Mouse (Mus musculus): ENCODE data around the gene Nt5c. TPM values are rescaled to one million over a fixed set of nuclear protein-coding genes. Genes with fewer than 3 reads are reported as not detected.

Nt5c gene
- total RNA-seq, 2 experiments from 2014 or later: 8.7 to 11.2 TPM

Small RNA genes within 50 kb of the gene (microRNA-seq; reads per million reads assigned to microRNA genes)
- gene Mir3968 (ENCODE audit: borderline replicate concordance in 2 of 2): 0 reads per million in 2 experiments

Other genes starting within 250 kb of the Nt5c start
- gene Grin2c, start 224.6 kb downstream of the Nt5c start, total RNA-seq (2021): under 1 TPM in 1 of 2 experiments, not detected in 1; 0.05 TPM
- 1 to 10 TPM; 3.6 to 3.8 TPM for gene Fdxr, start 214.8 kb downstream of the Nt5c start, total RNA-seq (2021)
- 1 to 10 TPM; 2.9 to 3.6 TPM for gene Fads6, start 194.2 kb downstream of the Nt5c start, total RNA-seq (2021)
- gene Otop2, start 184.7 kb downstream of the Nt5c start, total RNA-seq (2021): not detected
- gene Ush1g, start 169.8 kb downstream of the Nt5c start, total RNA-seq (2021): under 1 TPM; 0.56 to 0.97 TPM
- gene Otop3, start 157.1 kb downstream of the Nt5c start, total RNA-seq (2021): not detected
- 1 to 10 TPM; 1.4 to 2.8 TPM for gene Hid1, start 124.1 kb downstream of the Nt5c start, total RNA-seq (2021)
- gene Cdr2l, start 109.9 kb downstream of the Nt5c start, total RNA-seq (2021): 1 to 10 TPM; 3.1 to 4.0 TPM
- gene Mrpl58, start 88.1 kb downstream of the Nt5c start, total RNA-seq (2021): 10 to 100 TPM; 86.6 to 96.1 TPM
- gene Atp5h, start 71.9 kb downstream of the Nt5c start, total RNA-seq (2021): 100 to 1,000 TPM; 909 to 922 TPM
- 10 to 100 TPM; 13.4 to 14.4 TPM for gene Kctd2, start 71.7 kb downstream of the Nt5c start, total RNA-seq (2021)
- gene Trim80, start 51.3 kb downstream of the Nt5c start, total RNA-seq (2021): not detected
- gene Slc16a5, start 29.4 kb downstream of the Nt5c start, total RNA-seq (2021): not detected
- gene Armc7, start 16.2 kb downstream of the Nt5c start, total RNA-seq (2021): 1 to 10 TPM in 1 of 2 experiments, under 1 TPM in 1; 0.94 to 1.0 TPM
- 10 to 100 TPM; 36.9 to 41.2 TPM for gene Jpt1, start 22.5 kb upstream of the Nt5c start, total RNA-seq (2021)
- gene Sumo2, start 44.4 kb upstream of the Nt5c start, total RNA-seq (2021): 100 to 1,000 TPM; 119 to 122 TPM
- 10 to 100 TPM; 21.4 to 23.8 TPM for gene Nup85, start 72.6 kb upstream of the Nt5c start, total RNA-seq (2021)
- 10 to 100 TPM; 62.2 to 67.5 TPM for gene Mrps7, start 112.1 kb upstream of the Nt5c start, total RNA-seq (2021)
- gene Gga3, start 112.2 kb upstream of the Nt5c start, total RNA-seq (2021): 10 to 100 TPM; 10.8 to 12.5 TPM
- 10 to 100 TPM; 35.1 to 54.4 TPM for gene Mif4gd, start 121.1 kb upstream of the Nt5c start, total RNA-seq (2021)
- 10 to 100 TPM; 44.7 to 58.7 TPM for gene Slc25a19, start 136.4 kb upstream of the Nt5c start, total RNA-seq (2021)
- gene Grb2, start 216.7 kb upstream of the Nt5c start, total RNA-seq (2021): 10 to 100 TPM; 56.5 to 58.2 TPM

All from gastrocnemius, postnatal 25 days (tissue).